Mouse (Mus musculus): ENCODE results near the gene Amh.
A peak's percentile ranks its signal among the peaks of the same experiment; 100 is the strongest.
"Not testable (repeated sequence)": the region's sequence is repeated elsewhere in the genome, so short reads cannot be mapped to it uniquely, and the experiment has no call there.

Amh gene

GRCm38 (mm10) chr10:80808099-80808984, 3.3 kb downstream of the Amh start:
- DNase-seq: no peak

DNA sequence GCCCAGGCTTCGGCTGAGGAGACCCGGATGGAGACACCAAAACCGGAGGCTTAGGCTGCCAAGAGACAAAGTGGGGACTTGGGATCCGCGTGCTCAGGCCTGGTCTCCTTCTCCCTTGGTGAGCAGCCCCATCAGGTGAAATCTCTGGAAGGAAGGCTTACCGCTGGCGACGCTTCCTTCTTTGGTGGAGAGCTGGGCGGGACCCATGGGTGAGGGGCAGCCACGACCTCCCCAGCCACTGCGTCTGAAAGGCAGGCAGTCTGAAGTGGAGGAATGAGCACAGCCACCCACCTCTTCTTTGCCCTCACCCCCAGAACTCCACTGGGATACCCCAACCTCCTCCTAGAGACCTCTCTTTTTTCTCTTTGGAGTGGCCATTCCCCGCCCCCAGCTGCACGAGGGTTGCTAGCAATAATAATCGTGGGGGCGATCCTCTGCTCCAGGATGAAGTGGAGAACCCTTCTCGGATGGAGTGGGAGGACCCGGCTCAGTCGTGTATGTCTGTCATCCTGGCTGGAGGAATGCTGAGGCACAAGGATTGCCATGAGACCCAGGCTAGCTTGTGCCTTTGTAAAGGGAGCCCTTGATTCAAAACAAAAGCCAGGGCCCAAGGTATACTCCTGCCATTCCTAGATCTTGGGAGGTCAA, 4.1 kb downstream of the Amh start:
- no peak for DNase-seq

- no peak for DNase-seq
Measured at GRCm38 (mm10) chr10:80810084-80810483, 5.0 kb downstream of the Amh start.

- DNase-seq: no peak
Measured at GRCm38 (mm10) chr10:80812391-80813041, 7.5 kb downstream of the Amh start.

DNA sequence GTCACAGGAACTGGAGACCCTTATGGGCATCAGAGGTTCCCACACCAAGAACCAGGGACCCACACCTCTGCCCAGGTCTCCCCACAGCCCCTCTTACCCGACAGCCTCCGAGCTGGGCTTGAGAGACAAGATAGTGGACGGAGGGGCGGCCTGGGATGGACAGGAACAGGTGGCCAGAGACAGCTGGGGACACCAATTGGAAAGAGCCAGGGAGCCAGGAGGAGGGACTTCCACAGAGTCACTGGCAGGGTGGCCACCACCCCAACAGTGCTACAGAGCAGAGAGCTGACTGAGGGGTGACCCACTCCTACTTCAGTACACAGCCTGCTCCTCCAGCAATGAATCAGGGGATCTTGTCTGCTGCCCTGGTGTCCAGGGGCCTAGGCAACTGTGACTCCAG, 8.3 kb downstream of the Amh start, which contains the start of gene Jsrp1:
TSS of gene Jsrp1 (minus strand) at position 133 of the 400 bp plus-strand sequence.
- no peak for DNase-seq

DNA sequence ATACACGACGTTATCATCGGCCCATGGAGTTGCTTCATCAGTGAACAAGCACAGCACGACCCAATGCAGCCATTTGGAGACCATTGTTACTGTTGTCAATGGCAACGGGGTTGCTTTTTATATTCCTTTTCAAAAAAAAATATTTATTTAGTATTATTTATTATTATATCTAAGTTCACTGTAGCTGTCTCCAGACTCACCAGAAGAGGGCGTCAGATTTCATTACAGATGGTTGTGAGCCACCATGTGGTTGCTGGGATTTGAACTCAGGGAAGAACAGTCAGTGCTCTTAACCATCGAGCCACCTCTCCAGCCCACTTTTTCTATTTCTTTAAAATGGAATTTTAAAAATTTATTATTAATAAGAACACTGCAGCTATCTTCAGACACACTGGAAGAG, 9.8 kb downstream of the Amh start:
- no peak for DNase-seq

DNA sequence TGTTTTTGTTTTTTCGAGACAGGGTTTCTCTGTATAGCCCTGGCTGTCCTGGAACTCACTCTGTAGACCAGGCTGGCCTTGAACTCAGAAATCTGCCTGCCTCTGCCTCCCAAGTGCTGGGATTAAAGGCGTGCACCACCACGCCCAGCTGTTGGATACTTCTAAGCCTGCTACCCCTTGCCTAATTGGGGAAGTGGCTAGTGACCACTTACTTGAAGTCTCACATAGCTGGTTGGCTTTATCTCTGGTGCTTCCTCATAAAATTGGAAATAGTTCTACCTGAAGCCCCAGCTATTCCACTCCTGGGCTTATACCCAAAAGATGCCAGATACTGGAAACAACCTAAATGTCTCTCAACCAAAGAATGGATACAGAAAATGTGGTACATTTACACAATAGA, 11.3 kb downstream of the Amh start:
- DNase-seq: not testable (repeated sequence)

DNA sequence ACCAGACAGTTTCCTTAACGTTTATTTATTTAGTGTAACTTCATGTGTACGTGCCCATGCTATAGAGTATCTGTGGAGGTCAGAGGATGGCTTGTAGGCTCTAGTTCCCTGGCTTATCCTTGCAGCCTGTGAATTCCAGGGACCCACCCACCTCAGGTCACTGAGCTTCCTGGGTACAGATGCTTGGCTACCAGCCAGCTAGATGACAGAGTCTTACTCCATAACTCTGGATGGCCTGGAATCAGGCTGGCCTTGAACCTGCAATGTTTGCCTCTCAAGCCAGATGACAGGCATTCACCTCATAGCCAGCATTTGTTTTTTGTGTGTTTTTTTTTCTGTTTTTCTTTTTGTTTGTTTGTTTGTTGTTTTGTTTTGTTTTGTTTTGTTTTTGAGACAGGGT, 12.1 kb downstream of the Amh start:
- no peak for DNase-seq

GRCm38 (mm10) chr10:80817955-80818354, 12.9 kb downstream of the Amh start:
- not testable (repeated sequence) for DNase-seq

DNA sequence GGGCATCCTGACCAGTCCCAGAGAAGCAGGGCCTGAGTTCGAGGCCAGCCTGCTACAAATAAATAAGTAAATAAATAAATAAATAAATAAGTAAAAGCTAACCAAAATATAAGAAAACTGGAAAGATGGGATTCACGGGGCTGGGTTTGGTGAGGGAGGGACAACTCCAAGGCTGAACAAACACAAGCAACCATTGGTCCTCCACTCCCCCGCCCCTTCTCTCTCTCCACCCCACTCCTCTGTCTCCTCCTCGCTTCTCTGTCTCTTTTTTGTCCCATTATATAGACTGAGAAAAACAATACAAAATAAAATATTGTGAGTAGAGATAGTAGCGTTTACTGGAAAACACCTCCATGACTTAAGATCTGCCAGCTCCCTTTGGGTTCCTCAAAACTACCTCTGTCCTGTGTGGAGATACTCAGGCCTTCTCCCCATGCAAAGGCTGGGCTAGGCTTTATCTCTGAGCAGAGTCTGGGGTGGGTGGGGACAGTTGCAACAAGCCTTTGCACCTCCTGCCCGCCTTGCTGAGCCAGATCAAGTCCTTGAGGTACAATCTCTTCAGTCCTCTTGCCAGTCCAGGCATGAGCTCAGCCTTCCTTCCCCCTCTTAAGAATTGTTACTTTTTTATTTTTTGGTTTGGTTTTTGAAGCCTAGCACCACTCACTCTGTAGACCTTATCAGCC, 13.7 kb downstream of the Amh start:
- no peak for DNase-seq

GRCm38 (mm10) chr10:80819406-80819805, 14.4 kb downstream of the Amh start:
- DNase-seq: no peak

DNA sequence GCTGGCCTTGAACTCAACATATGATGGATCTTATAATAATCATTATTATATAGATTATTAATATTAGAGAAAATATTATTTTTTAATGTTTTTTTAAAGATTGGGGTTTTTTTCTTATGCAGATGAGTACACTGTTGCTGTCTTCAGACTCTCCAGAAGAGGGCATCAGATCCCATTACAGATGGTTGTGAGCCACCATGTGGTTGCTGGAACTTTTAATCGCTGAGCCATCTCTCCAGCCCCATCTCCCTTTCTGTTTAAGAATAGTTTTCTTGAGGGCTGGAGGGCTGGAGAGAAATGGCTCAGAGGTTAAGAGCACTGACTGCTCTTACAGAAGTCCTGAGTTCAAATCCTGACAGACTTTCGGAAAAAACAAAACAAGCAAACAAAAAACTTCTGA, 16.9 kb downstream of the Amh start:
- no peak for DNase-seq

- DNase-seq: no peak
Measured at GRCm38 (mm10) chr10:80822528-80822927, 17.5 kb downstream of the Amh start.

- DNase-seq: no peak
Measured at GRCm38 (mm10) chr10:80823316-80823715, 18.3 kb downstream of the Amh start.

DNA sequence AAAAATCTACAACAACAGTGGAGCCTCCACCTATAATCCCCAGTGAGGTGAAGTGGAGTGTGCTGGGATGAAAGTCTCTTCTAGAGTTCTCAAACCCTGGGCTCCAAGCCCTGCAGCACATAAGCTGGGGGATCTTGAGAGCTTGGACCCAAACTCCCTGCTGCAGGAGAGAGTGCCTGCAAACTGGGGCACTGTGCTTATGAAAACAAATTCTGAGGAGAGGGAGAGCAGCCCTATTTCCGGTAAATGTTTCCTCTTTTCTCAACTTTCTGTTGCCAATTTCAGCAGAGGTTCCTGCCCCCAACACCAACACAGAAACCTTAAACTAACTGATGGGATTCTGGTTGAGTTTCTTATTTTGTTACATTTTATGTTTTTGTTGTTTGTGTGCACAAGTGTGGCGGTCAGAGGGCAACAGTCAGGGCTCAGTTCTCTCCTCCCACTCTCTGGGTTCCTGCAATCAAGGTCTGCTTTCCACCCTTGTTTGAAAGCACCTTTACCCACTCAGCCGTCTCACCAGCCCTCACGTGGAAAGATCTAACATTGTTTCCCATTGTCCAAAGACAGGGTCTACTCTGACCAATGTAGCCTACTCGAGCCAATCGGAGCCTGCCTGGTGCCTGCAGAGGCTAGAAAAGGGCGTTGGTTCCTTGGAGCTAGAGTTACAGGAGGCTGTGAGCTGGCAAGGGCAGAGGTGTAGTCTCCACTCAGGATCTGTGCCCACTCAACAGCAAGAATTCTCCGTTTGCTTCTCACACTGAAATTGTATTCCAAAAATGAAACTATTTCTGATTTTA, 19.0 kb downstream of the Amh start:
- DNase-seq: no peak

- no peak for DNase-seq
Measured at GRCm38 (mm10) chr10:80824827-80825226, 19.8 kb downstream of the Amh start.

GRCm38 (mm10) chr10:80826151-80827062, 21.4 kb downstream of the Amh start, which contains the start of gene Oaz1:
Gene Oaz1, plus strand, starts transcription at chr10:80826656.
- DNase-seq: peak; percentile 98

GRCm38 (mm10) chr10:80827063-80827869, 22.2 kb downstream of the Amh start:
- no peak for DNase-seq

- DNase-seq: no peak
Measured at GRCm38 (mm10) chr10:80827870-80828420, 22.9 kb downstream of the Amh start.

DNA sequence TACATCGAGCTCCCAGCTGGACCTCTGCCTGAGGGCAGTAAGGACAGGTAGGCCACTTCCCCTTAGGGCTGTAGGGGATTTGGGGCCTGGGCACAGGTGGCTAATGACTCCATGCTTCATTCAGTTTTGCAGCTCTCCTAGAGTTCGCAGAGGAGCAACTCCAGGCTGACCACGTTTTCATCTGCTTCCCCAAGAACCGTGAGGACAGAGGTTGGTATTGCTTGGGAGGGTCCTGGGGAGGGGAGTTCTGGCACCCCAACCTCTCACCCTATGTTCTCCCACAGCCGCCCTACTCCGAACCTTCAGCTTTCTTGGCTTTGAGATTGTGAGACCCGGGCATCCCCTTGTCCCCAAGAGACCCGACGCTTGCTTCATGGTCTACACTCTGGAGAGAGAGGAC, 23.5 kb downstream of the Amh start:
- not testable (repeated sequence) for DNase-seq
